ENCODE assay signal across 11 mouse cellular contexts in genomic region chr5:24078420-24079179, GRCm38 (mm10). TPM values are rescaled to one million over a fixed set of nuclear protein-coding genes. Genes with fewer than 3 reads are reported as not detected.
DNase-seq lines count a peak whose midpoint lies in the region; ATAC-seq and TF ChIP-seq lines count a peak whose summit lies in the region.
"Had no signal": no experiment of that assay in that cellular context is flagged by ENCODE, and none has a peak within 500 bp of the region (broad histone marks: within the 10 kb centered on the region; RNA-seq: fewer than 3 reads in every experiment).

No protein-coding gene starts in this region.

- H3K9ac ChIP-seq in lung, embryonic 16.5 days (ENCODE audit: low read length): no peak overlapping the region
- H3K9ac ChIP-seq: kidney, embryonic 15.5 days had no signal

- TF ChIP-seq POLR2A in lung, adult 2 months (IDR thresholded peaks at IDR 0.05; ENCODE audit: borderline replicate concordance, extremely low read depth, low read depth, low read length): no peak

- H3K9me3 ChIP-seq in lung, embryonic 16.5 days (ENCODE audit: control insufficient read depth, low read length): no peaks in the 10 kb centered on the region
- H3K9me3 ChIP-seq: kidney, embryonic 15.5 days had no signal

- no peak for TF ChIP-seq CTCF in lung, adult 2 months (IDR thresholded peaks at IDR 0.05; ENCODE audit: insufficient read depth, low read length)

- H3K27me3 ChIP-seq in lung, embryonic 16.5 days (ENCODE audit: control insufficient read depth, insufficient read depth, low read depth, low read length): no peaks in the 10 kb centered on the region
- H3K27me3 ChIP-seq: kidney, embryonic 15.5 days had no signal

- no peak overlapping the region for H3K4me3 ChIP-seq in lung, adult 2 months (replicated peaks; ENCODE audit: extremely low read depth, low read depth, low read length)
- no peak overlapping the region for H3K4me3 ChIP-seq in lung, embryonic 16.5 days (ENCODE audit: low read length)
- H3K4me3 ChIP-seq: kidney, embryonic 15.5 days had no signal

- no peak overlapping the region for H3K4me2 ChIP-seq in lung, embryonic 16.5 days (ENCODE audit: low read depth, low read length)

- DNase-seq in heart, adult 11 months: peak; percentile 62
- DNase-seq in heart, postnatal 25 days (ENCODE audit: low spot score): no peak
- peak; percentile 12 for DNase-seq in lung, adult 2 months
- no peak for DNase-seq in lung, postnatal 10 days
- DNase-seq in MN1 (ENCODE audit: low spot score): peak; percentile 20
- DNase-seq in adrenal gland, postnatal 4 days (ENCODE audit: low spot score in 2 of 2): no peak
- no peak for DNase-seq in frontal cortex, postnatal 36 days (ENCODE audit: low spot score in 2 of 2)
- DNase-seq: adrenal gland, adult 8-10 months; cerebellum, adult 9-11 months had no signal

- intact Hi-C loops in heart, postnatal 25 days (cut with DNase I): loop anchor here (5.0 kb wide), 1 partner anchor 101 kb away; no protein-coding TSS in a partner anchor

- WGBS in lung, adult 2 months: 67% methylated on average over 7 of the region's 7 CpGs
- WGBS in lung, embryonic 16.5 days: 64% methylated on average over 7 of the region's 7 CpGs

- H3K4me1 ChIP-seq in lung, adult 2 months (ENCODE audit: control insufficient read depth, insufficient read depth, low read length): no peaks in the 10 kb centered on the region
- no peaks in the 10 kb centered on the region for H3K4me1 ChIP-seq in lung, embryonic 16.5 days (replicated peaks; ENCODE audit: control insufficient read depth, insufficient read depth, low read length)

- H3K36me3 ChIP-seq in lung, embryonic 16.5 days (ENCODE audit: control insufficient read depth, insufficient read depth, low read length): no peaks in the 10 kb centered on the region
- H3K36me3 ChIP-seq: kidney, embryonic 15.5 days had no signal

- no peak overlapping the region for H3K27ac ChIP-seq in lung, embryonic 16.5 days (ENCODE audit: low read length)
- H3K27ac ChIP-seq: kidney, embryonic 15.5 days had no signal

- peak; percentile 60 for ATAC-seq in lung, embryonic 16.5 days (ENCODE audit: low read depth)

RNA-seq across cellular contexts. Expression of gene Klhl7, which starts 21.8 kb away (rescaled TPM):
- 10 to 100 TPM; 48.1 to 55.1 TPM for total RNA-seq in heart, postnatal 25 days (2021)
- polyA plus RNA-seq in lung, adult 2 months (2012; rRNA removed): 3.0 and 5.9 TPM in 2 replicates
- 46.3 and 47.4 TPM in 2 replicates for polyA plus RNA-seq in lung, embryonic 16.5 days (2015; fragmentation: Nextera tagmentation; extraction: Ambion mirVana)
- total RNA-seq in adrenal gland, postnatal 4 days (2021): 10 to 100 TPM; 45.6 to 49.3 TPM

RNA-seq across cellular contexts. Expression of gene Fam126a, which starts 48.1 kb away (rescaled TPM):
- 10 to 100 TPM; 35.8 to 42.9 TPM for total RNA-seq in heart, postnatal 25 days (2021)
- polyA plus RNA-seq in lung, adult 2 months (2012; rRNA removed): 4.8 and 7.8 TPM in 2 replicates
- 16.1 and 17.1 TPM in 2 replicates for polyA plus RNA-seq in lung, embryonic 16.5 days (2015; fragmentation: Nextera tagmentation; extraction: Ambion mirVana)
- 10 to 100 TPM; 60.9 to 63.7 TPM for total RNA-seq in adrenal gland, postnatal 4 days (2021)

Comparison
In these comparisons a context has a peak if more than half of its experiments do, and no peak if none do; other contexts are left out.
1. DNase-seq: peak in heart, adult 11 months (single experiment), lung, adult 2 months (single experiment) and MN1 (single experiment); none in heart, postnatal 25 days (single experiment), lung, postnatal 10 days (single experiment), adrenal gland, postnatal 4 days (0 of 2) and frontal cortex, postnatal 36 days (0 of 2).